Mouse (Mus musculus) naive thymus-derived CD4-positive, alpha-beta T cell, adult 5 months (primary cell): ENCODE data around the gene Ttc24. TPM values are rescaled to one million over a fixed set of nuclear protein-coding genes. Genes with fewer than 3 reads are reported as not detected.

Source experiments
- polyA plus RNA-seq: library from polyadenylated mRNA; unstranded; fragments of 100-300 nt; shearing (Covaris generic); gene quantifications from one replicate; pipeline ENCODE4 v1.2.1, GENCODE M21; 2017

Gene Ttc24
- not detected for polyA plus RNA-seq

DNA sequence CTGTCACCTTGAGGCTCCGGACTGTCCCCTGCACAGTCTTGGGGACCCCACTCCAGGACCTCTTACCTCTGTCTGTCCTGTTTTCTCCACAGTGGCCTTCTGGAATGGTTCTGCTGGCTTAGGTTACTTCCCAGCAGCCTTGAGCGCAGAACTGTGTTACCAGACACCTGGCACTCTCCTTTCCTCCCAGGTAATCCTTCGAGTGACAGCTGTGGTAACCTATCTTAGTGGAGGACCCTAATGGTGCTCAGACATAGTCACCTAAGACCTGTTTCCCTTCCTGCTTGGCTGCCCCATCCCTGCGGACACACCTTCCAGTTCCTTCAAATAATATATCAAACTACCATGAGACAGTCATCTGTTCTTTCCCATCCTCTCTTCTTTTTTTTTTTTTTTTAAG, at the start of gene Ttc24:
Gene Ttc24 (minus strand): TSS at position 101 of the 400 bp plus-strand sequence.

DNA sequence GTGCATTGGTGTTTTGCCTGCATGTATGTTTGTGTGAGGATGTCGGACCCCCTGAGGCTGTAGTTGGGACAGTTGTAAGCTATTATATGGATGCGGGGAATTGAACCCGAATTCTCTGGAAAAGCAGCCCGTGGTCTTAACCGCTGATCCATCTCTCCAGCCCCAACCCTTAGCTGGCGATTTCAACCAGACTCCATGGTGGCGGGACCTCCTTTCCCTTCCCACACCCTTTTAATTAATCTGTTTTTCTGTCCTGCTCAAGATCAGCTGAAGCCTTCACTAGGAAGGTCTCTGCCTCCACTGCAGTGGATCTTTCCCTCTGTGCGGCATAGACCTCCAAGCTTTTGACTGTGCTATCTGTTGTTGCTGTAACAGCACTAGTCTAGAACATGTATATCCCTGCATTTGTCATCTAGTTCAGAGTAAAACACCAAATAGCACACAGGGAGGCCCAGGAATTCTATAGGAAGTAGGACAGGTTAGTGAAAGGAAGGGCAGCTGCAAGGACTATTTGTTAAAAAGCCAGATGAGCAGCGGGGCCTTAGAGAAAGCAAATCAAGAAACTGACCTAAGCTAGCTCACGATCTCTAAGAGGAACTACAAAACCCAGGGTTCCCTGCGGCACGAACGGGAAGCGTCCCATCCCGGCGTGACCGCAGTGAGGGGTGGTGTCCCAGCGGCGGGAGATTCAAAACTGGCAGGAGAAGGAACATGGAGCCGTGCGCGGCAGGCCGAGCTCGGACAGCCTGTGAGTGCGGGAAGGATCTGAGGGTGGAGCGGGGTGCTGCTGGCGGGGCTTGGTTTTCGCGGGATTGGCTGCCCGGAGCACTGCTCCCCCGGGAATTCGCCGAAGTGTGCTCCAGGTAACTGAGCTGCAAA, 3.5 kb upstream of the Ttc24 start, which contains the start of gene Iqgap3:
Gene Iqgap3 (plus strand): TSS at position 627 of the 879 bp plus-strand sequence.

DNA sequence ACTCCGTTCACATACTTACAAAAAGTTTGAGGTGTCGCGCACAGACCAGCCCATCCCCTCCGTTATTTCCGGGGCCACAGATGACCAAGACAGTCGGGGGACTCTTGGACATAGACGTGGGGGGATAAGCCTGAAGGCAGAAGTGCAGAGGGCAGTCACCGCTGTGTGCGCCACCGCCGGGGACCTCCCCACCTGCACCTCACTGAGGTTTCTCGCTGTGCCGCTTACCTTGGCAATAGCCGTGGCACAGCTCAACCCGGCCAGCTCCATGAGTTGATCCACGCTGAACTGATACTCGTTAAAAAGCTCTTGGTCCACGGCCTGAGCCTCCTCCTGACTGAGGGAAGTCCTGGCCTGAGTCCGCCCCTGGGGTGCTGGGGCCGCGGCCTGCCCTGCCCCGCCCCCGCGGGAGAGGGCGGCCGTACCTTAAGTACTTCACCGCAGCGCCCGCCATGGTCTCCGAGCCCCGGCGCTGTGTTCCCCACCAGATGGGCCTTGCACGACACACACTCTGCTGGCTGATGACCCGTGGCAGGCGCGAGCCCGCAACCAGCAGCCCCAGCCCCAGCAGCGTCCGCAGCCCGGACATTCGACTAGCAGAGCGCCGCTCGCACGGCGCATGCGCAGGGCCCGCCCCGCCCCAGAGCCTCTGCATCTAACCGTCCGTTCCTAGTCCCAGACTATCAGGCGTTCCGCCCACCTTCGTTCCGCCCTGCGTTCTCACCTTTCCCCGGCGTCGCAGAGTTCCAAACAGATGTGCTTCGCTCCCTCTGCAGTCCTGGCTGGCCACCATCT, 20.0 kb downstream of the Ttc24 start, which contains the start of gene Naxe:
Gene Naxe (minus strand): TSS at position 594 of the 795 bp plus-strand sequence.

DNA sequence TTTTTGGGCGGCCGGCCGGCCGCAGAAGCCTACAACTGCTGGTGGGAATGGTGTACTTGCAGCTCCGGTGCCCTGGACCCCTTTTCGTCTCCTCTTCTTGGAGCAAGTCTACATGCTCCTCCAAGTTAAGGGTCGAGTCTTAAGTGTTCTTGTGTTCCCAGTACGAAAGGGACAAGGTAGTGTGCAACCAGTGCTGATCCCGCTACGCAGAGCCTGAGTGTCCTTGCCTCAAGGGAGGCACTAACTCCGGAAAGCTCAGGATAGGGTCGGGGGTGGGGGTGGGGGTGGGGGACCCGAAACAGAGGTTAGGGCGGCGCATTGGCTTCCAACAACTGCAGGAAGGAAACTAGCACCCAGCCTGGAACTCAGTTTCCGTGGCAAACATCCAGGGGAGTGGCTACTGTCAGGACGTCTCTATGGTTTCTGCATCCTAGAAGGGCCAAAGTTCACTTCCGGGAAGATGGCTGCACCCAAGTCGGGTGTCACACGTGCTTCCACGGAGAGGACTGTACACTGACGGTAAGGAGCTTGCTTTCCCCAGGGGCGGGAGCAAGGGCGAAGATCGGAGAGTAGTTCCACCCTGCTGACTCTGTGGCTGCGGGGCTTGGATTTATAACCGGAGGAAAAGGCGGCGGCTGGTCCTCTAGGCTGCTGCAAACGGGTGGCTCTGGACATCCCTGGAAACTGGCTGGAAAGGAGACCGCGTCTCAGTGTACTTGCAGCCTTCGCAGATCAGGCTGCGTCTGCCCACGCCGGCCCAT, 35.3 kb downstream of the Ttc24 start, which contains the start of gene Gpatch4:
Gene Gpatch4 (plus strand): TSS at position 448 of the 761 bp plus-strand sequence.

DNA sequence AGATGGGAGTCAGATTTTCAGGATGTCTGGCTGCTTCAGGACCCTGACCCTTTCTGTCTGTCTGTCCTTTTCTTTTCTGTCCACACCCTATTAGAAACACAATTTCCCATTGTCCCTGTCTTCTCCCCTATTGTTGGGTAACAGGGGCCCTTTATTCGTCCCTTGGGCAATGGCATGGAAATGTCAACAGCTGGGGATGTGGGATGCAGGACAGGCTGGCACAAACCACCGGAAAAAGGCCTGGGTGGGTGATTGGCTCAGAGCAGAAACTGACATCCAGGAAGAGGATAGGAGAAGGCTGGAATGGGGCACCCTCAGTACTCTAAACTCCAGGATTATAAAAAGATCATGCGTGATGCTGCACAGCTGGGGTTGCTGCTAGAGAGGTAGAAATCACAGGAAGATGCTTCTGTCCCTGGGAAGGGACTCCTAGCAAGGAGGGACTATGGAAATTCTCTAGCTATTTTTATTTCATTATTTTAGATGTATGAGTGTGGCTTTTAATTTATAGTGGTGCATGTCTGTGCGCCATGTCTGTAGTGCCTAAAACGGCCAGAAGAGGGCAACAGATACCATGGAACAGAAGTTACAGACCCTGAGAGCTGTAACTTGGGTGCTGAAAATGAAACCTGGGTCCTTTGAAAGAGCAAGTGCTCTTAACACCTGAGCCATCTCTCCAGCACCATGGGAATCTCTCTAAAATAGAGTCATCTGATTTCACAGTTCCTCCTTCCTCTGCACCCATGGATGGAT, 50.5 kb downstream of the Ttc24 start, which contains the start of gene Hapln2:
Gene Hapln2 (minus strand): TSS at position 150 of the 753 bp plus-strand sequence.

Other genes starting within 250 kb of the Ttc24 start
- 585 TPM for gene Sh2d2a, start 231.5 kb downstream of the Ttc24 start, polyA plus RNA-seq
- gene Prcc, start 192.7 kb downstream of the Ttc24 start, polyA plus RNA-seq, result 19.8 TPM
- 154 TPM for gene Hdgf, start 172.0 kb downstream of the Ttc24 start, polyA plus RNA-seq
- 125 TPM for gene Mrpl24, start 158.8 kb downstream of the Ttc24 start, polyA plus RNA-seq
- gene Isg20l2, start 148.0 kb downstream of the Ttc24 start, polyA plus RNA-seq, result 39.1 TPM
- 20.3 TPM for gene Rrnad1, start 147.6 kb downstream of the Ttc24 start, polyA plus RNA-seq
- gene Crabp2, start 129.6 kb downstream of the Ttc24 start, polyA plus RNA-seq, result not detected
- 0.10 TPM for gene Nes, start 107.2 kb downstream of the Ttc24 start, polyA plus RNA-seq
- not detected for gene Bcan, start 78.1 kb downstream of the Ttc24 start, polyA plus RNA-seq
- gene Hapln2, start 50.7 kb downstream of the Ttc24 start, polyA plus RNA-seq, result not detected
- gene Gpatch4, start 35.2 kb downstream of the Ttc24 start, polyA plus RNA-seq, result 28.3 TPM
- 37.9 TPM for gene Naxe, start 19.8 kb downstream of the Ttc24 start, polyA plus RNA-seq
- 0.09 TPM for gene Iqgap3, start 3.7 kb upstream of the Ttc24 start, polyA plus RNA-seq
- gene Mef2d, start 64.1 kb upstream of the Ttc24 start, polyA plus RNA-seq, result 279 TPM
- not detected for gene Rhbg, start 176.4 kb upstream of the Ttc24 start, polyA plus RNA-seq
- not detected for gene Gm38392, start 208.9 kb upstream of the Ttc24 start, polyA plus RNA-seq
- gene Tsacc, start 218.7 kb upstream of the Ttc24 start, polyA plus RNA-seq, result 8.9 TPM
- 309 TPM for gene Cct3, start 218.8 kb upstream of the Ttc24 start, polyA plus RNA-seq
- gene Glmp, start 246.7 kb upstream of the Ttc24 start, polyA plus RNA-seq, result 136 TPM